Mouse (Mus musculus): ENCODE measurements around the gene Ecpas. TPM values are rescaled to one million over a fixed set of nuclear protein-coding genes. Genes with fewer than 3 reads are reported as not detected.

Ecpas gene
- total RNA-seq (2023), result 92.1 TPM

GRCm38 (mm10) chr4:58912629-58913335 lies at the start of gene Ecpas:
Gene Ecpas, minus strand, starts transcription at chr4:58912749.

GRCm38 (mm10) chr4:58943420-58944205 lies 31.1 kb upstream of the Ecpas start, which contains the start of gene Zkscan16:
Gene Zkscan16, plus strand, starts transcription at chr4:58943628.

GRCm38 (mm10) chr4:58787616-58788015 lies 124.9 kb downstream of the Ecpas start, which contains the start of gene Olfr267:
Gene Olfr267, minus strand, starts transcription at chr4:58787716.

Other genes starting within 250 kb of the Ecpas start
- not detected for gene Olfr267, start 125.0 kb downstream of the Ecpas start, total RNA-seq (2023)
- gene Zkscan16, start 30.9 kb upstream of the Ecpas start, total RNA-seq (2023), result not detected
- gene Ptgr1, start 74.4 kb upstream of the Ecpas start, total RNA-seq (2023), result 2.0 TPM
- 9.9 TPM for gene Dnajc25, start 82.3 kb upstream of the Ecpas start, total RNA-seq (2023)
- gene Gm20503, start 90.5 kb upstream of the Ecpas start, total RNA-seq (2023), result 4.0 TPM
- 35.9 TPM for gene Gng10, start 122.3 kb upstream of the Ecpas start, total RNA-seq (2023)
- not detected for gene AI481877, start 226.2 kb upstream of the Ecpas start, total RNA-seq (2023)

Measured in CD4-positive naive resting alpha-beta T cell, adult 57 days (primary cell).